Mouse (Mus musculus): Measurements from ENCODE around the gene Armh3.
"Not testable (repeated sequence)": the region's sequence is repeated elsewhere in the genome, so short reads cannot be mapped to it uniquely, and the experiment has no call there.

Gene Armh3

GRCm38 (mm10) chr19:45826146-45826545 is 172.1 kb downstream of the Armh3 start:
- no peak for DNase-seq (ENCODE audit: low spot score in 2 of 2)

- no peak for DNase-seq (ENCODE audit: low spot score in 2 of 2)
Measured at GRCm38 (mm10) chr19:45821832-45822231, 176.5 kb downstream of the Armh3 start.

- DNase-seq (ENCODE audit: low spot score in 2 of 2) = peak; percentile 52 to 63
Measured at GRCm38 (mm10) chr19:45817816-45818490, 180.3 kb downstream of the Armh3 start.

GRCm38 (mm10) chr19:45816727-45817126 is 181.6 kb downstream of the Armh3 start:
- DNase-seq (ENCODE audit: low spot score in 2 of 2) = no peak

GRCm38 (mm10) chr19:45815831-45816405 is 182.4 kb downstream of the Armh3 start, which contains the start of gene Kcnip2:
Gene Kcnip2, minus strand, starts transcription at chr19:45816061.
- DNase-seq (ENCODE audit: low spot score in 2 of 2) = peak; percentile 39 to 52

GRCm38 (mm10) chr19:45815170-45815569 is 183.1 kb downstream of the Armh3 start:
- peak in 1 of 2 experiments; percentile 27 for DNase-seq (ENCODE audit: low spot score in 2 of 2)

- DNase-seq (ENCODE audit: low spot score in 2 of 2) = no peak
Measured at GRCm38 (mm10) chr19:45813801-45814200, 184.5 kb downstream of the Armh3 start.

GRCm38 (mm10) chr19:45813263-45813662 is 185.0 kb downstream of the Armh3 start:
- DNase-seq (ENCODE audit: low spot score in 2 of 2) = peak; percentile 80 to 83

GRCm38 (mm10) chr19:45812673-45813252 is 185.5 kb downstream of the Armh3 start:
- no peak for DNase-seq (ENCODE audit: low spot score in 2 of 2)

- no peak for DNase-seq (ENCODE audit: low spot score in 2 of 2)
Measured at GRCm38 (mm10) chr19:45812115-45812514, 186.2 kb downstream of the Armh3 start.

- no peak for DNase-seq (ENCODE audit: low spot score in 2 of 2)
Measured at GRCm38 (mm10) chr19:45811028-45811674, 187.1 kb downstream of the Armh3 start.

GRCm38 (mm10) chr19:45807732-45808131 is 190.6 kb downstream of the Armh3 start:
- DNase-seq (ENCODE audit: low spot score in 2 of 2) = no peak

GRCm38 (mm10) chr19:45805817-45806216 is 192.5 kb downstream of the Armh3 start:
- DNase-seq (ENCODE audit: low spot score in 2 of 2) = not testable (repeated sequence)

- DNase-seq (ENCODE audit: low spot score in 2 of 2) = no peak
Measured at GRCm38 (mm10) chr19:45804593-45805368, 193.5 kb downstream of the Armh3 start.

- DNase-seq (ENCODE audit: low spot score in 2 of 2) = no peak
Measured at GRCm38 (mm10) chr19:45803408-45803807, 194.9 kb downstream of the Armh3 start.

- DNase-seq (ENCODE audit: low spot score in 2 of 2) = no peak
Measured at GRCm38 (mm10) chr19:45802702-45803101, 195.6 kb downstream of the Armh3 start.

- no peak for DNase-seq (ENCODE audit: low spot score in 2 of 2)
Measured at GRCm38 (mm10) chr19:45796879-45797278, 201.4 kb downstream of the Armh3 start.

GRCm38 (mm10) chr19:45796061-45796556 is 202.2 kb downstream of the Armh3 start:
- DNase-seq (ENCODE audit: low spot score in 2 of 2) = no peak

- no peak for DNase-seq (ENCODE audit: low spot score in 2 of 2)
Measured at GRCm38 (mm10) chr19:45795406-45795944, 202.8 kb downstream of the Armh3 start.

- DNase-seq (ENCODE audit: low spot score in 2 of 2) = no peak
Measured at GRCm38 (mm10) chr19:45794718-45795117, 203.6 kb downstream of the Armh3 start.

GRCm38 (mm10) chr19:45792404-45792803 is 205.9 kb downstream of the Armh3 start:
- no peak for DNase-seq (ENCODE audit: low spot score in 2 of 2)

Measured in right cerebral cortex, postnatal 36 days (tissue).